Mouse (Mus musculus) liver, adult 2 months (tissue): ENCODE data around the gene Slc25a51. TPM values are rescaled to one million over a fixed set of nuclear protein-coding genes. Genes with fewer than 3 reads are reported as not detected.
A peak's percentile ranks its signal among the peaks of the same experiment; 100 is the strongest.

Experiments used
- DNase-seq: peaks from one replicate; pipeline ENCODE4 v3.0.0-alpha.2; 2011; ENCODE audit warnings: low read depth, low spot score; ENCODE audit errors: extremely low read depth
- H3K27ac ChIP-seq: fragments of 200-500 bp; replicated peaks from 2 replicates; pipeline ENCODE4 v1.5.1; 2012; ENCODE audit warnings: low read depth, mild to moderate bottlenecking, control low read depth, inconsistent platforms, low read length; ENCODE audit not compliant: insufficient read depth
- H3K27me3 ChIP-seq: fragments of 200-500 bp; 2 replicates; pipeline ENCODE4 v1.6.1; 2012; ENCODE audit warnings: mild to moderate bottlenecking, moderate library complexity, low read length, inconsistent platforms; ENCODE audit not compliant: control insufficient read depth, insufficient read depth
- H3K36me3 ChIP-seq: fragments of 200-500 bp; 2 replicates; pipeline ENCODE4 v1.6.1; 2012; ENCODE audit warnings: low read length, inconsistent platforms; ENCODE audit not compliant: control insufficient read depth, insufficient read depth
- H3K4me1 ChIP-seq: fragments of 200-500 bp; 2 replicates; pipeline ENCODE4 v1.6.1; 2011; ENCODE audit warnings: low read length; ENCODE audit not compliant: control insufficient read depth, insufficient read depth
- H3K4me3 ChIP-seq: fragments of 200-500 bp; 2 replicates; pipeline ENCODE4 v1.5.1; 2011; ENCODE audit warnings: low read depth, mild to moderate bottlenecking, control low read depth, low read length, moderate library complexity; ENCODE audit not compliant: insufficient read depth
- H3K79me2 ChIP-seq: fragments of 200-500 bp; 2 replicates; pipeline ENCODE4 v1.6.1; 2012; ENCODE audit warnings: inconsistent platforms, mild to moderate bottlenecking, low read length, moderate library complexity; ENCODE audit not compliant: control insufficient read depth, insufficient read depth
- H3K9ac ChIP-seq: fragments of 200-500 bp; 2 replicates; pipeline ENCODE4 v1.6.1; 2012; ENCODE audit warnings: low read depth, mild to moderate bottlenecking, control low read depth, inconsistent platforms, low read length
- CTCF ChIP-seq: fragments of 200-500 bp; IDR thresholded peaks from 2 replicates; pipeline ENCODE4 v1.5.1; 2011; ENCODE audit warnings: low read depth, low read length, control low read depth
- POLR2A ChIP-seq: fragments of 200-500 bp; IDR thresholded peaks from 2 replicates; pipeline ENCODE4 v1.6.1; 2011; ENCODE audit warnings: low read length, control low read depth; ENCODE audit not compliant: insufficient read depth; ENCODE audit errors: extremely low read depth
- WGBS: fragments of 180-500 bp; shearing (Covaris S2); methylation state at CpG from one replicate; pipeline ENCODE4 v1.1.7; 2018; 5-methylcytosine and 5-hydroxymethylcytosine counted together
- polyA plus RNA-seq: library from polyadenylated mRNA; depleted of rRNA; stranded (reverse); fragments of >200 nt; gene quantifications from 2 replicates; pipeline ENCODE4 v1.2.3, GENCODE M21; 2012
- total RNA-seq: library from RNA; depleted of rRNA; stranded (reverse); fragments of >200 nt; gene quantifications from 2 replicates; pipeline ENCODE4 v1.2.3, GENCODE M21; 2014

Gene Slc25a51
- total and polyA plus RNA-seq, 2 experiments, result 47.5 to 52.9 TPM

DNA sequence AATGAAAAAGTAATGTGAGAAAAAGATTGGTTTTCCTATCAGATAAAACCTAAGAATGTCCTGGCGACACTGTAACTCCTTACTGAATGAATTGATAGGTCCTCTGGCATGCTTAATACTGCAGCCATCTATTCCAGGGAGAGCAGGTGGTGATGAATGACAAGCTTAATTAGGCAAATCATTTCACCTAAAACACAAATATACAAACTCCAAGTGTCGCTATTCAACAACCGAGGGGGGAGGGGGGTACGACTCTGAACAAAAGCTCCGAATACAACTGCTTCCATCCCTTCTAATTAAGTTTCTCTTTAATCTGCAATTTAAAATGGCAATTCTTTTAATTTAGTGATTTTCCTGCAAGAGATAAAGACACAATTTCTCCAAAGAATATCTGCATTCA, 40.4 kb upstream of the Slc25a51 start:
- Histone ChIP-seq H3K27ac (no peak overlapping the region), H3K9ac (no peak overlapping the region), H3K36me3 (peaks cover 19% of the 10 kb centered on the region), H3K79me2 (peaks cover 37% of the 10 kb centered on the region; the same call in 1 of the 2 replicates), H3K4me1 (peaks cover 25% of the 10 kb centered on the region), H3K27me3 (no peaks in the 10 kb centered on the region), H3K4me3 (no peak overlapping the region)
- DNase-seq, result no peak
- WGBS, result 90% methylated on average over 5 of the region's 5 CpGs
- no peak for TF ChIP-seq POLR2A
- no peak for TF ChIP-seq CTCF

DNA sequence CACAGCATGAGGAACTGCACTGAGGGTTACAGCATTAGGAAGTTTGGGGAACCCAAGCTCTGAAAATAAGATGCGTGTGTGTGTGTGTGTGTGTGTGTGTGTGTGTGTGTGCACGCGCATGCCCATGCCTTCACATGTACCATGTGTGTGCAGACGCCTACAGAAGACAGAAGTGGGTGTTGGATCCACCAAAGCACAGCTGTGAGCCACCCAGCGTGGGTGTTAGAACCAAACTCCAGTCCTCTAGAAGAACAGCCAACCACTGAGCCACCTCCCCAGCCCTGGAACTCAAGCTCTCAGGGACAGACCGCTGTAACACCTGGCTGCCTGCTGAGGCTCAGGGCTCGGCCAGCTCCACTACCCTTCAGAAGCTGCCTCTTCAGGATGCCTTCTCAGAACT, 39.9 kb upstream of the Slc25a51 start:
- Histone ChIP-seq H3K4me1 (peaks cover 25% of the 10 kb centered on the region), H3K27ac (no peak overlapping the region), H3K9ac (no peak overlapping the region), H3K36me3 (peaks cover 22% of the 10 kb centered on the region), H3K4me3 (no peak overlapping the region), H3K79me2 (peaks cover 37% of the 10 kb centered on the region; the same call in 1 of the 2 replicates), H3K27me3 (no peaks in the 10 kb centered on the region)
- DNase-seq, result no peak
- no peak for TF ChIP-seq CTCF
- 80% methylated on average over 7 of the region's 7 CpGs for WGBS

DNA sequence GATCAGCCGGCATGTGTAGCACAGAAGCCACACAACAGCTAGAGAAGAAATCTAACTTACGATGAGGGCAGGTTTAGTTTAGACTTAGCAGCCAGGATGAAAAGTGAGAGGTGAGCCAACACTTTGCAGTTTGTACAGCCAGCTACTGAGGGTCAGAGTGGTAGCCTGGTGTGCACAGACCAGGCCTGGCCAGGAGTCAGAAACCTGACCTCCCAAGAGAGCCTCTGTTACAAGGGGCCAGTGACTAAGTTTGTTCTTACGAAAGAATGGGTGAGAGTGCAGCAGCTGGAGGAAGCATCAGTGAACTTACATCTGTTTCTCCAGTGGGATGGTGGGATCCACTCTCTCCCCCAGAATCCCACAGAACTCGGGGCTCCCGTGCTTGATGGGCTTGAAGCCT, 38.6 kb upstream of the Slc25a51 start:
- Histone ChIP-seq H3K79me2 (peaks cover 38% of the 10 kb centered on the region; the same call in 1 of the 2 replicates), H3K27ac (no peak overlapping the region; the same call in 1 of the 2 replicates), H3K4me3 (no peak overlapping the region), H3K36me3 (peaks cover 24% of the 10 kb centered on the region), H3K27me3 (no peaks in the 10 kb centered on the region), H3K9ac (no peak overlapping the region), H3K4me1 (peaks cover 19% of the 10 kb centered on the region)
- TF ChIP-seq CTCF (no peak), POLR2A (no peak)
- WGBS, result 55% methylated on average over 5 of the region's 5 CpGs
- DNase-seq, result peak; percentile 93

DNA sequence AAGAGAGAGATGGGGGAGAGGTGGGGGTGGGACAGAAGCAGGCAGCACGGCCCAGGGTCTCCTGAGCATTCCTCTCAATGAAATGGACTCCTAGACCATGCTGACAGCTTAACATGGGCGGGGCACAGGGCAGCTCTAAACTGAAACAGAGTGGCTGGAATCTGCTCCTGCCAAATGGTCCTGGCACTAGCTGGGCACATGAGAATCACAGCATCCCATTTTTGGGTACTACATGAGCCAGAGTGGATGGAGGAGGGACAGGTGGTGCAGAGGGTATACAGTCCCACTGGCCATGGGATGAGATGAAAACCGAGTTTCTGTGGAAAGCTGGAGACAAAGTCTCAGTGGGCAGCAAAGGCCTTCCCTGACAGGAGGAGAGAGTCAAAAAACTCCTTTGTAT, 36.7 kb upstream of the Slc25a51 start:
- Histone ChIP-seq H3K27me3 (no peaks in the 10 kb centered on the region), H3K4me3 (no peak overlapping the region), H3K9ac (no peak overlapping the region), H3K4me1 (peaks cover 11% of the 10 kb centered on the region; the same call in 1 of the 2 replicates), H3K36me3 (peaks cover 32% of the 10 kb centered on the region), H3K27ac (no peak overlapping the region), H3K79me2 (peaks cover 28% of the 10 kb centered on the region; the same call in 1 of the 2 replicates)
- TF ChIP-seq CTCF, result no peak
- no peak for TF ChIP-seq POLR2A
- WGBS, result 84% methylated on average over 3 of the region's 3 CpGs
- DNase-seq, result no peak

DNA sequence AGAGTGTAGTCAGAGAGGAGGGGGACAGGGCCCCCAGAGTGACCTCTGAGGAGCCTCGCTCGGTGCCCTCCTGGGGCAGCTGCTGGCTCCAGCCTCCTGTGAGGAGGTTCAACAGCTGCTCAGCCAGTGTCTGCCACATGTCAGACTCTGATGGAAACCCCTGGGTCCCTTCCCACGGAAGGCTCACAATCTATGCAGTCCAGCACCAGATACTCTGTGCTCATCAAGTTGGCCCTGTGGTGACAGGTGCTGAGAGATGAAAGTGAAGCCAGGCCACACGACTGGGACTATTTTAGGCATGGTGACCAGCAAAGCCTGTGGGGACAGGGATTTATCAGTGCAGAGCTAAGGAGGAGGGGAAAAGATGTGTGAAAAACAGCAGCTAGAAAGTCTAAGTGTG, 36.2 kb upstream of the Slc25a51 start:
- no peak for DNase-seq
- Histone ChIP-seq H3K4me1 (peaks cover 11% of the 10 kb centered on the region; the same call in 1 of the 2 replicates), H3K36me3 (peaks cover 32% of the 10 kb centered on the region), H3K27ac (no peak overlapping the region), H3K9ac (no peak overlapping the region), H3K79me2 (peaks cover 27% of the 10 kb centered on the region; the same call in 1 of the 2 replicates), H3K4me3 (no peak overlapping the region), H3K27me3 (no peaks in the 10 kb centered on the region)
- WGBS, result 90% methylated on average over 4 of the region's 4 CpGs
- TF ChIP-seq POLR2A (no peak), CTCF (no peak)

DNA sequence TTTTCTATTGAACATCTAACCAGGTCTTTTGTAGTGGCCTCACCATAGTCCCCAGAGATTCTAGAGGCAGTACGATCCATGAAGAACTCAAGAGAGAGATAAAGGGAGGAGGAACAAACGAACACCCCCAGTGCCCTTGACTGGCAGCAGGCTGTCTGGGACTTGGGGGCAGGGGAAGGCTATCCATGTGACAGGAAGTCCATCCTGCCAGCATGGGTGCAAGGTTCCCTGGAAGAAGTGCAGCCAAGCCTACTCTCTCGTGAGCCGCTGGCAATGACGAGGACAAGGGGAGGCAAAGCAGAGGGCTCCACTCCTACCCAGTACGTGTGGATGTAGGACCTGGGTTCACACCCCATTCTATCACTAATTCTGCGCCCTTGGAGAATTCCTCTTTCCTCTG, 35.1 kb upstream of the Slc25a51 start:
- Histone ChIP-seq H3K4me1 (peaks cover 11% of the 10 kb centered on the region; the same call in 1 of the 2 replicates), H3K27me3 (no peaks in the 10 kb centered on the region), H3K9ac (no peak overlapping the region), H3K36me3 (peaks cover 34% of the 10 kb centered on the region), H3K27ac (no peak overlapping the region; the same call in 1 of the 2 replicates), H3K4me3 (no peak overlapping the region), H3K79me2 (peaks cover 27% of the 10 kb centered on the region; the same call in 1 of the 2 replicates)
- TF ChIP-seq CTCF (no peak), POLR2A (no peak)
- peak; percentile 71 for DNase-seq
- 23% methylated on average over 7 of the region's 7 CpGs for WGBS
